Mouse (Mus musculus) brain, adult 2 months (tissue): ENCODE measurements at regions not wholly inside any gene's neighbourhood (a gene's known extent, or its start where the extent isn't known, plus 50 kb on each side); places are given as distances from the start of the nearest gene placed in this dataset.

Experiments
- DNase-seq: peaks from one replicate; pipeline ENCODE4 v3.0.0; 2011; ENCODE audit warnings: low read depth, low spot score

DNA sequence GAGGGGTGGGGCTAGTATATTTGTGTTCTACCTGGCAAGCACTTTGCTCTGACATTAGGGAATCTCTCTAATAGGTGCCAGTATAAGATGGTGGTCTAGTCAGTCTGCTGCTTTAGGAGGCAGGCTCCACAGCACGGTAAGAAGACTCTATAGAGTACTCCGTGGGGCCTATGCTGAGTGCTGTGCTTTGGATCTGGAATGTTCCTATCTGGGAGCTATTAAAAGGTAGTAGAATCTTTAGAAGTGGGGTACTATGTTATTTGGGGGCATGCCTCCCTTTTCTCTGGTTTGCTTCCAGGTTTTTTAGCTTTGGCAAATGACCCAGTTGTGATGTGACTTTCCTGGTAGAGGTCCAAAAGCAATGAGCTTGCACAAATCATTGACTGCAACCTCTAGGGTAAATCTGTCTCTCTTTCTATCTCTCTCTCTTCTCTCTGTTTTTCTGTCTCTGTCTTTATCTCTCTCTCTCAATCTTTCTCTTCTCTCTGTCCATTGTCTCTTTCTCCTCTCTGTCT is 208.6 kb upstream of the Camk1g start:
- no peak for DNase-seq

DNA sequence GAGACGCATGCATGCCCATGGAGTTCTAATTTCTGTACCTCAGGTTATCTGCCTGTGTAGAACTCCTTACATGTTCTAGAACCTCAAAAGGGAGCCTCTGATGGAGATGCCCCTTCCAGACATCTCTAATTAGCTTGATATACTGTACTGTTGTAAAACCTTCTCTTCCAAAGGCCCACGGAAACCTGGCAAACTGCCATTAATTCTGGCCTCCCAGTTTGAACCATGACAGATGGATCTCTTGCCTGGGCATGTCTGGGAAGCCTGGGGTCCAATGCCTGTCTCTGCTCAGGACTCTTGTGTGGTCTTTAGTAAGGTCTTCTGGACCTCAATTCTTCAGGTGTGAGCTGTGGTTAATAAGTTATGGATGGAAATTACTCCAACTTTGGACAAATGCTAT is 207.7 kb upstream of the Camk1g start:
- DNase-seq: no peak

GRCm38 (mm10) chr1:193575986-193576713 is 206.1 kb upstream of the Camk1g start:
- peak; percentile 96 for DNase-seq

DNA sequence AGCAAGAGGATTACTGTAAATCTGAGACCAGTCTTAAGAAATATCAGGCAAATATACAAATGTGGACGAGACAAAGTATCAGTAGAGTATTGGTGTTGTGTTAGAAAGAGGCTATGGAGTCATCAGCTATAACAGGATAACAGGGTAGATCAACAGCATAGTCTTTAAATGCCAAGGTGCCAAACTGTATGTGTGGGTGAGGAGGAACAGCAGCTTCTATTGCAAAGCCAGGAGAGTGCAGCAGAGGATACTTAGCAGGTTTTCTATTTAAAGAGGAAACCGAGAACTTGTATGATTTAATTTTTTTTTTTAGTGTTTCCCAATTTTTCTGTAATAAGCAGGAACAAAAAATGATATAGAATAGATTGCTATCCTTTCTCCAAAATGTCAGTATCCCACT is 202.7 kb upstream of the Camk1g start:
- DNase-seq: peak; percentile 67

- no peak for DNase-seq
These were observed 202.3 kb upstream of the Camk1g start for GRCm38 (mm10) chr1:193572411-193572810.

- DNase-seq: no peak
These were observed 201.0 kb upstream of the Camk1g start for GRCm38 (mm10) chr1:193571088-193571487.

DNA sequence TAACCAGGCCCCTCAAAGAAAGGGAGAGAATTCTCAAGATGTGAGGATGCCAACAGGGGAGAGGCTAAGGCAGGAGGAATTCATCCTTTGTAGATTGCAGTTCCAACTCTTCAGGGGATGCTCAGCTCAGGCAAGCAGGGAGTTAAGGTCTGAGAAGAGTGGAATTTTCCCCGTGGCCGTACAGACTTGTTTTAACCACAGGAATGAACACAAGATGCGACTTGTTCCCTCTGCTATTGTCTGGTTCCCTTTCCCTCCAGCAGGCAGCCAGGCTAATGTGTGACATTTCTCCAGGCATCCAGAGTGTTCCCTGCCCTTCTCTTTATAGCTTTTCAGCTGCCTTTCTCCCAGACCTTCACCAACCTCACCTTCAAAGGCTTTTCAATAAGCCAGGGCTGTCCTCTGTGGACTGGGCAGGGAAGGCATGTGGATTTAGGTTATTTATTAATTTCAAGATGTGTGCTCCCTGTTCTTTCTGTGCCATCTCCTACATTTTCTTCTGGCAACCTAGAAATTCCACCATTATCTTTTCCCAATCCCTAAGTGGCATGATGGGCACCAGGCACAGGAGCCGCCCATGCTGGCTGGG is 198.6 kb upstream of the Camk1g start:
- DNase-seq: peak; percentile 45

GRCm38 (mm10) chr1:193567217-193567616 is 197.1 kb upstream of the Camk1g start:
- DNase-seq: no peak

DNA sequence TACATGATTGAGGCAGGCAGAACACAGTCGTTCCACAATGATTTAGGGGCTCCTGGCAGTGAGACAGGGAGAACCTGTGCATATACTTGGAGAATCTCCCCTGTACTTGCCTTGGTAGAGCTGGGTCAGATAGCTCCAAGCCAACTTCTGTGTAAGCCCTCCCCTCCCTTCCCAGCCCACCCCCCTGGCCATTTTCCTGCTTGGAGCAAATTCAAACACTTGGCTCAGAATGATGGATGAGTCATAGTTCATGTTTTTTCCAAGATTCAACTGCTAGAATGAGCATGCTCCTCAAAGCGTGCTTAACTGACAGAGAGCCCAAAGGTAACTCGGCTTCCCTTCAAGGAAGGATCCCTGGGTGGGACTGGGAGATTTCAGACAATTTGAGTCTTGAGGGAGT is 194.1 kb upstream of the Camk1g start:
- DNase-seq: peak; percentile 44

- DNase-seq: no peak
These were observed 192.1 kb upstream of the Camk1g start for GRCm38 (mm10) chr1:193562242-193562641.

DNA sequence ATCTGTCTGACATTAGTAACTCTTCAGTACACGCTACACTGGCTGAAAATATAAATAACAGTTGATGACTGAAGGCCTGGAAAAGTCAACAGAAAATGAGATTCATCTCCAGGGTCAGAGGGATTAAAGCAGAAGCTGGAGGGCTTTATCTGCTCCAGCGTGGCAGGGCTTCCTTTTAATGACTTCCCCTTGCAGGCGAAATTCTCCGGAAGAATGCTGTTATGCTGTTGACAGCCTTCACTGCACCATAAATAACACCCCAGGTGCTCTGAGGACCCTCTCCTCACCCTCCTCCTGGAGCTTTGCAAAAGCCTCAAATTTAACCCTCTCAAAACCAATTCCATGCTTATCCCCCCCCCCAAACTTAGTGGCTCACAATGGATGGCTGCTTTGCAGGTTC is 188.0 kb upstream of the Camk1g start:
- no peak for DNase-seq

- no peak for DNase-seq
These were observed 184.6 kb upstream of the Camk1g start for GRCm38 (mm10) chr1:193554731-193555130.

GRCm38 (mm10) chr1:193552348-193552747 is 182.2 kb upstream of the Camk1g start:
- no peak for DNase-seq

- no peak for DNase-seq
These were observed 181.2 kb upstream of the Camk1g start for GRCm38 (mm10) chr1:193551340-193551739.

DNA sequence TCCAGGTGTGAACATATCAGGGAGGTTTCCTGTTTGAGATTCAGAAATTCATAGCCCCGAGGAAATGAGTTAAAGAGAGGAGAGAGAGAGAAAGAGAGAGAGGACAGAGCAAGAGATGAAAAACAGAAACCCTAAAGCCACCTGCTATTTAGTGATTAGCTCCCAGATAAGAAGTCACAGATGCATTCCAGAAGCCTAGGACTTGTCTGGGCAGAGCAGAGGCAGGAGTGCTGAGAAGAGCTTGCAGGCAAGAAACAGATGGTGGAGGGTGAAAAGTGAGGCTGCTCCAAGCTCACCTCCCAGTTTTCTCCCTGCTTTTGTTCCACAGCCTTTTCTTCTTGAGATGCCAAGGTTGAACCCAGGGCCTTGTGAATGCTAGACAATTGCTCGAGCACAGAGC is 180.7 kb upstream of the Camk1g start:
- DNase-seq: no peak

DNA sequence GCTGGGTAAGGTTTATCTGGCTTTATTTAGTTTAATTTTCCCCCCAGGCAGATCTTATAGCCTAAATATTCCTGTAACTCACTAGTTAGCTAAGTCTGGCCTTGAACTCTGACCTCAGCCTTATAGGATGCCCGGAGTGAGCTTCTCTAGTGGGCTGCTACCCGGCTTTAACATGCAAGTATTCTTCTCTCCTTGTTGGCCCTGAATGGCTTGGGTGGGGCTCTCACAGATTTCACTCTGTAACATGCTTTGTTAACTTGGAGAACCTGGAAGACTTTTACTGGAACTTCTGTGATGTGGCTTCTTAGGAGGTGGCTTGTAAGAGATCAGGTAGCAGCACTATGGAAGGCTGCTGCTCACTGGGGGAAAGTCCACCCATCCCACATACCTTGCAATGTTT is 177.3 kb upstream of the Camk1g start:
- no peak for DNase-seq

DNA sequence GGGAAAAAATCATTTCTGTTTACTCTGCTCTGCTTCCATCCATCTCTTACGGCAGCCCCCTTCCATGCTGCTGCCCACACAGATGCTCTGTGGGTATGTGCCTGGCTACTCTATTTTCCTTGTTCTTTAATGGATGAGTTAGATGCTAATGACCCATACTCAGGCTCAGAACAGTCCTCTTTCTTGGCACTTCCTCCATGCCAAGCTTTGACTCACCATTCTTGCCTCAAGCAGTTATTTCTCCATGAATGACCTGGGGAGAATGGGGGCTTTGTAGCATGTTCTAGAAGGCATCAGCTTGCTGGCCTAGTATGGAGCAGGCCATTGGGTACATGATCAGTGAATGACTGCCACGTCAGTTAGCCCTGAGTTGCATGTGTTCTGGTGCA is 175.9 kb upstream of the Camk1g start:
- DNase-seq: no peak

- no peak for DNase-seq
These were observed 175.4 kb upstream of the Camk1g start for GRCm38 (mm10) chr1:193545406-193546043.

DNA sequence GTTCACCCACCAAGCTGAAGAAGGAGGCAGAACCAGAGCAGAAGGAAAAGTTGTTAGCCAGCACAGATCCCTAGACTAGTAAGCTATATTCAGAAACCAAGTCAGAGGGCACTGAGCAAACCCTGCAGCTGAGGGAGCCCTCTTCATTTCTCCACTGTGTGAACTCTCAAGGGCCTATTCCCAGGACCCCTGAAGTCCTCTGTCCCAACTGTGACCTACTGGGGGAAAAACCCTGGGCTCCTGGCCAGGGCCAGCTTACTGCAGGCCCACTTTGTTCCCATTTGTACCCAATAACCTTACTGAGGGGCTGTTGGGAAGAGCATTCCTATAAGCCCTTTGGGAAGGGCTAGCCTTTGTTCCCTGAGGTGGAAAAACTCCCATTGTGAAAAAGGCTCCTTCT is 174.7 kb upstream of the Camk1g start:
- DNase-seq: no peak

DNA sequence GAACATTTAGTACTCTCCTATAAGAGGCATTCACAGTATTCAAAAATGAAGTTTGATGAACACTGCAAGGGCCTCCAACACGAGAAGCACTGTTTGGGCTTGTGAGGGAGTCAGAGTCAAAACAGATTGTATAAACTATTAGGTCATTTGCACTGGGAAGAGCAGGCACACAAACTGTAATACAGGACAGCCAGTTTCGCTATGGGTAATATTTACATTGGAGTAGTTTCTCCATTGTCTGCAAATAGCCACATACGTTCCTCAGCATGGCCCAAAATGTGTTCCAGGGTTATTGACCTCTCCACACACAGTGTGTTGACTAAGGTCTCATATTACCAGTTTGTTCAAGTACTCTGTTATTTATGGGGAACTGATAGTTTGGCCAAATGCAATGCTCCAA is 173.7 kb upstream of the Camk1g start:
- DNase-seq: no peak

- DNase-seq: no peak
These were observed 173.2 kb upstream of the Camk1g start for GRCm38 (mm10) chr1:193543284-193543683.

DNA sequence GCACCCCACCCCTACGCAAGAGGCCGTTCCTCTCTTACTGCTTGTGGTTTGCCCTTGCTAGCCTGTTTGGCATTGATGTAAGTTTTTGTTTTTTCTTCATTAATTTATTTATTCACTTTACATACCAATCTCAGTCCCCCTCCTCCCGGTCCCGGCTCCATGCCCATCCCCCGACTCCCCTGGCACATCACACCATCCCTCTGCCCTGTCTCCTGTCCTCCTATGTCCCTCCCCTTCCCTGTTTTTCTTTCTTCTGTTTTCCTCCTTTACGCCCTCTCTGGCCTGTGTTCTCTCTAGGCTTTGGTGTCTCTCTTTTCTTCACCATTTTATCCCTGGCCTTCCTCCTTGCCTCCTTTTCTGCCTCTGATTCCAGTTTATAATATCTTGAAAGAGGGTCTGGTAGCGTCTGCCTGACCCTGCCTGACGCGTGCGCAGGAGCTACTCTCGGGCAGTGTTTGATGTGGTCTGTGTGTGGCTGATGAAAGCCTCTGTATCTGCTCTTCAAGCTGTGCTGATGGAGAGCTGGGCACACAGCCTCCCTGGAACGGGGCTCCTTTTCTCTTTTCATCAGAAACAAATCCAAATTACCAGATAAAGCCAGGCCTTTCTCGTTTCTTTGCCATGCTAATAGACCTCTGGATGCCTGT is 172.0 kb upstream of the Camk1g start:
- DNase-seq: no peak
